In genomic region chr5:110135293-110136086, GRCm38 (mm10) we compare ENCODE assay signal across 7 mouse cellular contexts. TPM values are rescaled to one million over a fixed set of nuclear protein-coding genes. Genes with fewer than 3 reads are reported as not detected.
DNase-seq lines count a peak whose midpoint lies in the region; ATAC-seq and TF ChIP-seq lines count a peak whose summit lies in the region.

Chfr (plus strand) TSS chr5:110135842.

- TF ChIP-seq CTCF in kidney, adult 2 months (conservative IDR thresholded peaks at IDR 0.05; ENCODE audit: insufficient read depth, insufficient read length, low read depth, low read length): no peak
- TF ChIP-seq CTCF in spleen, adult 2 months (IDR thresholded peaks at IDR 0.05; ENCODE audit: extremely low read depth, insufficient read depth, insufficient read length, insufficient replicate concordance): no peak

- peak within 1 kb of the TSS; percentile 81 for H3K4me2 ChIP-seq in embryonic facial prominence, embryonic 12.5 days (replicated peaks)
- H3K4me2 ChIP-seq in limb, embryonic 12.5 days: peak within 1 kb of the TSS; percentile 82
- peak within 1 kb of the TSS; percentile 79 for H3K4me2 ChIP-seq in midbrain, embryonic 15.5 days

- no peaks in the 10 kb centered on the region for H3K27me3 ChIP-seq in embryonic facial prominence, embryonic 12.5 days
- H3K27me3 ChIP-seq in kidney, adult 2 months (replicated peaks; ENCODE audit: control insufficient read depth, insufficient read depth, low read length): no peaks in the 10 kb centered on the region
- no peaks in the 10 kb centered on the region for H3K27me3 ChIP-seq in limb, embryonic 12.5 days
- no peaks in the 10 kb centered on the region for H3K27me3 ChIP-seq in midbrain, embryonic 15.5 days (replicated peaks)
- no peaks in the 10 kb centered on the region for H3K27me3 ChIP-seq in spleen, adult 2 months (ENCODE audit: control insufficient read depth, insufficient read depth, low read length)

- 0 out of 2 replicates have a peak, but pooled peaks cover 3% of the 10 kb centered on the region for H3K9me3 ChIP-seq in embryonic facial prominence, embryonic 12.5 days
- peaks cover 20% of the 10 kb centered on the region for H3K9me3 ChIP-seq in limb, embryonic 12.5 days
- H3K9me3 ChIP-seq in midbrain, embryonic 15.5 days: no peaks in the 10 kb centered on the region

- peak; percentile 99 for DNase-seq in adrenal gland, postnatal 25 days
- peak; percentile 99 for DNase-seq in heart, adult 18-20 months
- DNase-seq in kidney, adult 2 months: peak; percentile 99
- DNase-seq in spleen, adult 2 months (ENCODE audit: low read depth in 1 of 2, low spot score in 2 of 2): peak; percentile 96 to 99

- peak within 1 kb of the TSS; percentile 41; the same call in 1 of the 2 replicates for H3K27ac ChIP-seq in embryonic facial prominence, embryonic 12.5 days
- peak within 1 kb of the TSS; percentile 39; the same call in 1 of the 2 replicates for H3K27ac ChIP-seq in kidney, adult 2 months (ENCODE audit: insufficient read depth, low read depth, low read length)
- peak within 1 kb of the TSS; percentile 45 for H3K27ac ChIP-seq in limb, embryonic 12.5 days
- H3K27ac ChIP-seq in midbrain, embryonic 15.5 days: peak within 1 kb of the TSS; percentile 83
- H3K27ac ChIP-seq in spleen, adult 2 months (ENCODE audit: insufficient read depth, low read length): peak within 1 kb of the TSS; percentile 76

- ATAC-seq in embryonic facial prominence, embryonic 12.5 days (ENCODE audit: insufficient number of reproducible peaks, insufficient read depth, low FRiP score, low TSS enrichment): peak; percentile 99
- ATAC-seq in limb, embryonic 12.5 days (ENCODE audit: insufficient number of reproducible peaks, insufficient read depth, low FRiP score, low TSS enrichment, low read depth): peak; percentile 98
- ATAC-seq in midbrain, embryonic 15.5 days (replicated peaks): peak; percentile 99

- no peaks in the 10 kb centered on the region for H3K4me1 ChIP-seq in embryonic facial prominence, embryonic 12.5 days
- no peaks in the 10 kb centered on the region for H3K4me1 ChIP-seq in kidney, adult 2 months (ENCODE audit: control insufficient read depth, insufficient read depth, low read length)
- H3K4me1 ChIP-seq in limb, embryonic 12.5 days (replicated peaks): no peaks in the 10 kb centered on the region; the same call in 1 of the 2 replicates
- peaks cover 14% of the 10 kb centered on the region for H3K4me1 ChIP-seq in midbrain, embryonic 15.5 days
- H3K4me1 ChIP-seq in spleen, adult 2 months (ENCODE audit: control insufficient read depth, insufficient read depth, insufficient read length): no peaks in the 10 kb centered on the region

- peak within 1 kb of the TSS; percentile 74 for H3K9ac ChIP-seq in embryonic facial prominence, embryonic 12.5 days
- peak within 1 kb of the TSS; percentile 73 for H3K9ac ChIP-seq in limb, embryonic 12.5 days (replicated peaks)
- H3K9ac ChIP-seq in midbrain, embryonic 15.5 days: peak within 1 kb of the TSS; percentile 88

- 4% methylated on average over 46 of the region's 46 CpGs for WGBS in embryonic facial prominence, embryonic 12.5 days
- WGBS in kidney, adult 2 months: 3% methylated on average over 46 of the region's 46 CpGs
- WGBS in limb, embryonic 12.5 days: 4% methylated on average over 46 of the region's 46 CpGs
- WGBS in midbrain, embryonic 15.5 days: 3% methylated on average over 45 of the region's 46 CpGs
- 4% methylated on average over 46 of the region's 46 CpGs for WGBS in spleen, adult 2 months

- H3K36me3 ChIP-seq in embryonic facial prominence, embryonic 12.5 days: peaks cover 5% of the 10 kb centered on the region; the same call in 1 of the 2 replicates
- H3K36me3 ChIP-seq in kidney, adult 2 months (ENCODE audit: control insufficient read depth, insufficient read depth, low read length): no peaks in the 10 kb centered on the region; the same call in none of the 2 replicates
- H3K36me3 ChIP-seq in limb, embryonic 12.5 days: peaks cover 19% of the 10 kb centered on the region
- H3K36me3 ChIP-seq in midbrain, embryonic 15.5 days (replicated peaks): peaks cover 10% of the 10 kb centered on the region
- H3K36me3 ChIP-seq in spleen, adult 2 months (ENCODE audit: control insufficient read depth, insufficient read depth, low read length): no peaks in the 10 kb centered on the region; the same call in 1 of the 2 replicates

- TF ChIP-seq POLR2A in kidney, adult 2 months (IDR thresholded peaks at IDR 0.05; ENCODE audit: low read depth, low read length): peak; percentile 59
- TF ChIP-seq POLR2A in spleen, adult 2 months (IDR thresholded peaks at IDR 0.05; ENCODE audit: low read depth, low read length): peak; percentile 73

- H3K4me3 ChIP-seq in embryonic facial prominence, embryonic 12.5 days: peak within 1 kb of the TSS; percentile 79
- H3K4me3 ChIP-seq in kidney, adult 2 months (ENCODE audit: insufficient read depth, low read depth, low read length): peak within 1 kb of the TSS; percentile 77
- H3K4me3 ChIP-seq in limb, embryonic 12.5 days (replicated peaks): peak within 1 kb of the TSS; percentile 82
- peak within 1 kb of the TSS; percentile 91 for H3K4me3 ChIP-seq in midbrain, embryonic 15.5 days
- H3K4me3 ChIP-seq in spleen, adult 2 months (ENCODE audit: extremely low read depth, insufficient read depth, insufficient read length): peak within 1 kb of the TSS; percentile 88

RNA-seq across cellular contexts. Expression of gene Chfr, which starts in this region (rescaled TPM):
- total RNA-seq in adrenal gland, postnatal 25 days (2021): 43.0 and 44.0 TPM in 2 replicates
- 39.5 and 42.0 TPM in 2 replicates for polyA plus RNA-seq in embryonic facial prominence, embryonic 12.5 days (2016; fragmentation: Nextera tagmentation; extraction: Ambion mirVana)
- total RNA-seq in heart, adult 18-20 months (2021): 10 to 100 TPM; 11.3 to 11.9 TPM
- 23.2 and 23.5 TPM in 2 replicates for polyA plus RNA-seq in kidney, adult 2 months (2012; rRNA removed)
- 32.4 and 34.2 TPM in 2 replicates for polyA plus RNA-seq in limb, embryonic 12.5 days (2016; fragmentation: Nextera tagmentation; extraction: Ambion mirVana)
- 88.0 and 91.7 TPM in 2 replicates for polyA plus RNA-seq in midbrain, embryonic 15.5 days (2015; fragmentation: Nextera tagmentation; extraction: Ambion mirVana)
- polyA plus RNA-seq in spleen, adult 2 months (2012; rRNA removed): 59.3 and 68.9 TPM in 2 replicates

Comparison
In these comparisons a context has a peak if more than half of its experiments do, and no peak if none do; other contexts are left out.
1. Peak in every context shown above with its lines: DNase-seq, ATAC-seq, H3K4me3 ChIP-seq and H3K27ac ChIP-seq.